Mouse (Mus musculus) ES-Bruce4 (cell line): ENCODE measurements around the gene Atxn1.

Source experiments
- EP300 ChIP-seq: IDR thresholded peaks from 2 replicates; pipeline ENCODE4 v1.6.1; 2011; ENCODE audit warnings: low read depth, low read length; ENCODE audit not compliant: insufficient read depth
- POLR2A ChIP-seq: IDR thresholded peaks from one replicate; pipeline ENCODE4 v1.8.1; 2011; ENCODE audit warnings: low read length; ENCODE audit not compliant: insufficient read depth

DNA sequence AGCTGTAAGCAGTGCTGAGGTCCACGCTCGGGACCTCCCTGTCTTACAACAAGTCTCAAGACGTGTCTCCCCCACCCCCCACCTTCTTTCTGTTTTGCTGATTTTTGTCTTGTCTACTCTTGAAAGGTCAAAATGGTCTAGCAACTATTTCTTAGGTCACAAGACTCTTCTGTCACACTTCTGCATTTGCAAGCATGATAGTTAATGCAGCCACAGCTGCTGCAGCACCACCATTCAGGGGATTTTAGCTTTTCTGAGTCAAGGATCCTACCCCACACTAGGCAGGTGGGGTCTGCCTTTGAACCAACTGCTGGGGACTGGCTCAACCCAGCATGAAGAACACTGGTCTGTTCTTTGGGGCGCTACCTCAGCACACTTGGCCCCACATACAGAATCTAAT is 3.4 kb upstream of the Atxn1 start:
- no peak for TF ChIP-seq EP300
- TF ChIP-seq POLR2A, result no peak
